Mouse (Mus musculus) heart, embryonic 13.5 days (tissue): ENCODE results near the gene Rpusd2. TPM values are rescaled to one million over a fixed set of nuclear protein-coding genes. Genes with fewer than 3 reads are reported as not detected.

Experiments used
- ATAC-seq: fragments of 200-750 bp; cut with Nextera tagmentation; 2 replicates; pipeline ENCODE4 v1.8.0; 2017; ENCODE audit warnings: moderate TSS enrichment; ENCODE audit not compliant: insufficient number of reproducible peaks, low FRiP score, low TSS enrichment; ENCODE audit errors: extremely low read depth
- H3K27ac ChIP-seq: fragments of 300-500 bp; sonication (generic); replicated peaks from 2 replicates; pipeline ENCODE4 v1.5.1; 2015; ENCODE audit warnings: moderate library complexity, mild to moderate bottlenecking, inconsistent platforms
- H3K27me3 ChIP-seq: fragments of 300-500 bp; sonication (generic); replicated peaks from 2 replicates; pipeline ENCODE4 v1.6.1; 2015; ENCODE audit warnings: mild to moderate bottlenecking, inconsistent platforms
- H3K36me3 ChIP-seq: fragments of 300-500 bp; sonication (generic); 2 replicates; pipeline ENCODE4 v1.6.1; 2015; ENCODE audit warnings: mild to moderate bottlenecking, inconsistent platforms
- H3K4me1 ChIP-seq: fragments of 300-500 bp; sonication (generic); 2 replicates; pipeline ENCODE4 v1.6.1; 2015; ENCODE audit warnings: inconsistent platforms
- H3K4me2 ChIP-seq: fragments of 300-500 bp; sonication (generic); 2 replicates; pipeline ENCODE4 v1.6.1; 2015; ENCODE audit warnings: inconsistent platforms, mild to moderate bottlenecking, moderate library complexity
- H3K4me3 ChIP-seq: fragments of 300-500 bp; sonication (generic); 2 replicates; pipeline ENCODE4 v1.5.1; 2015; ENCODE audit warnings: moderate library complexity, mild to moderate bottlenecking, inconsistent platforms
- H3K9ac ChIP-seq: fragments of 300-500 bp; sonication (generic); 2 replicates; pipeline ENCODE4 v1.6.1; 2015; ENCODE audit warnings: inconsistent platforms, mild to moderate bottlenecking, moderate library complexity
- H3K9me3 ChIP-seq: fragments of 300-500 bp; sonication (generic); 2 replicates; pipeline ENCODE4 v1.6.1; 2016; ENCODE audit warnings: inconsistent platforms
- WGBS: fragments of 180-500 bp; shearing (Covaris S2); methylation state at CpG from one replicate; pipeline ENCODE4 v1.1.7; 2015; ENCODE audit warnings: mixed read lengths; 5-methylcytosine and 5-hydroxymethylcytosine counted together
- polyA plus RNA-seq: library from polyadenylated mRNA; unstranded; fragments of >200 nt; fragmentation: Nextera tagmentation; extraction: Ambion mirVana; gene quantifications from 2 replicates; pipeline ENCODE4 v1.2.1, GENCODE M21; 2015

Rpusd2 gene
- polyA plus RNA-seq, 1 experiment from 2014 or later, result 4.1 TPM

DNA sequence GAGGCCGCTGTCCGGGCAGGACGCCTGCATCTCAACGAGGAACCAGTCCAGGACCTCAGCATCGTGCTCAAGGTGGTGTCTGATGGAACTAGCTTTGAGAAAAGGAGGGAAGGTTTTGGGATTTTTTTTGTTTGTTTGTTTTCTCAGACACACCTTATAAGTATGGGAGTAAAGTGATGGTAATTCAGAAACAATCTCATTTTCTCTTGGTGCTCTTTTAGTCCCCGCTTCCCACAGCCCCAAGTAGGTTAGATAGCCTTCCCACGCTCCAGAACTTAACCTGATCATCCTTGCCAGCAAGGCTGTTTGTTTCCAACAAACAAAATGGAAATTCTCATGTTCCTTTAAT lies 781 bp downstream of the Rpusd2 start:
- 11% methylated on average over 7 of the region's 7 CpGs for WGBS
- no peaks in the 10 kb centered on the region for H3K9me3 ChIP-seq
- peak overlapping the region; percentile 93 for H3K27ac ChIP-seq
- peaks cover 15% of the 10 kb centered on the region for H3K4me1 ChIP-seq
- peak overlapping the region; percentile 82 for H3K4me2 ChIP-seq
- peak overlapping the region; percentile 96 for H3K4me3 ChIP-seq
- peak overlapping the region; percentile 94 for H3K9ac ChIP-seq
- ATAC-seq, result no peak
- peaks cover 8% of the 10 kb centered on the region; the same call in 1 of the 2 replicates for H3K27me3 ChIP-seq
- peaks cover 27% of the 10 kb centered on the region for H3K36me3 ChIP-seq

DNA sequence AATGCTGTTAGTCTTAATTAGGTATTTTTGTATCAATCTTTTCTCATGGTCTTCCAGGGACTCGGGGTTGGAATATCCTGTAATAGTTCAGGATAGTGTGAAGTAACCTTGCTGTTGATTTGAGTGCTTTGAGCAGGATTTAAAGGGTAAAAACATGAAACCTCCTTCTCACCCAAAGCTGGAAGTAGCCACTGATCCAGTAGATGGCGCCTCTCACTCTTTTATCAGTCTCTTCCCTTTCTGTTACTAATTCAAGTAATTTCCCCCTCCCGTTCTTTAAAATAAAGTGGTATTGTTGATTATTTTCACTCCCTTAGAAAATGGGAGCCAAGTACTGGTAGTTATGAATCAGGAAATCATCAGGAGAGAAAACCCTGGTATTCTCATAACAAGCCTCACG lies 6.3 kb downstream of the Rpusd2 start:
- Histone ChIP-seq H3K4me1 (peaks cover 6% of the 10 kb centered on the region), H3K9me3 (no peaks in the 10 kb centered on the region), H3K9ac (no peak overlapping the region), H3K36me3 (peaks cover 40% of the 10 kb centered on the region), H3K27ac (no peak overlapping the region), H3K27me3 (no peaks in the 10 kb centered on the region), H3K4me2 (no peak overlapping the region), H3K4me3 (no peak overlapping the region)
- no peak for ATAC-seq
- 41% methylated on average over 4 of the region's 4 CpGs for WGBS

DNA sequence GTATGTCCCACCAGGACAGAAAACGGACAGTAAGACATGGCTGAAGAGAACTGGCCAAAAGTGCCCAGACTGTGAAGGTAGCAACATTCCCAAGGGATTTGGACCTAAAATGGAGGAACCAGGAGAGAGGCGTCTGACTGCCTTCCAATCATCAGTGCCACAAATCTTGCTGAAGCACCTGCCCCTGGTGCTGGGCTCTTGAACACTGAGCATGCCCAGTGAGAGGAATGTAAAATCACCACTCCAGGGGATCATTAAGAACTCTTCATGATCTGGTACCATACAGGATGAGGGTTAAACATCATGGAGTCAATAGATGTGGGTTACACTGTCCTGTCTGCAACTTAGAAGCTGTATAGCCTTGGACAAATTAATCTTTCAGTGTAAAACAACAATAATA lies 10.6 kb downstream of the Rpusd2 start:
- WGBS, result 72% methylated on average over 2 of the region's 2 CpGs
- H3K4me3 ChIP-seq, result no peak overlapping the region
- H3K4me2 ChIP-seq, result no peak overlapping the region
- H3K4me1 ChIP-seq, result peaks cover 16% of the 10 kb centered on the region
- ATAC-seq, result no peak
- H3K9ac ChIP-seq, result no peak overlapping the region
- H3K36me3 ChIP-seq, result peaks cover 14% of the 10 kb centered on the region
- no peak overlapping the region for H3K27ac ChIP-seq
- H3K27me3 ChIP-seq, result no peaks in the 10 kb centered on the region
- no peaks in the 10 kb centered on the region for H3K9me3 ChIP-seq

DNA sequence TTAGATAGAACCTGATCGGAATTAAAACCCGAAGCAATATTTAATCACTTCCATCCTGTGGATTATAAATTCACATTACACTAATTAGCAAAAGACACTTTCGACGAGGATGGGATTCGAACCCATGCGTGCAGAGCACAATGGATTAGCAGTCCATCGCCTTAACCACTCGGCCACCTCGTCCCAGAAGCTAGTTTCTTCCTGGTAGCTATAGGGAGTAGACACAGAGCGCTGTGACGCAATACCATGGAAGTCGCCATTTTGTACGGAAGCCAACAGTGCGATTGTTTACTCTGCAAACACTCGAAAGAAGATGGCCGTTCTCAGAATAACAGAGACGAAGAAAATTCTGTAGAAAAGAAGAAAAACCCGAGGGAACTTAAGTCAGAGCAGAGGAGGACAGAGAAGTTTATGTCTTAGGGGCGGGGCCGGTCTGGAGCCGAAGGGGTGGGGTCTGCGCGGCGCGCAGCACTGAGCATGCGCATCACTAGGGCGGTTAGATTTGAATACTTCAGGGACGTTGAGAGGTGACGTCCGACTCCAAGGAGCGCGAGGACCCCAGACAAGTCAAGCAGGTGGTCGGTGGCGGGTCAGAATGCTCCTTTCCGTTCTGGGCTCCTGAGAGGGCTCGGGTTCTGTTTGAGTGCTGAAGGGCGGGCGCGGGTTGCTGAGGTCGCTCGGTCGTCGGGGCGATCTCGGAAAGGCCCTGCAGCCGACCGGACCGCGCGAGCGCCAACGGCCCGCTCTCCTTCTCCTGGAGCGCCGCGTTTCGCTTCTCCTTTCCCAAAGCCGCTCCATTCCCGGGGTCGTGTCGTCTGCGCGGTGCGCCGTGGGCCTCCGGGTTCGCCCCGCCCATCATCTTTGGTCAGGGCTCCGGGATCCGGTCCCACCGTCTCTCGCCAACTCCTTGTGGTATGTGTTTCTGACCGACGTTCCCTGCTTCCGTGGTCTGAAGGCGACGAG lies 12.3 kb downstream of the Rpusd2 start, which contains the start of gene Knl1:
TSS of gene Knl1 (plus strand) at position 471 of the 963 bp plus-strand sequence.
- Histone ChIP-seq H3K4me1 (peaks cover 18% of the 10 kb centered on the region), H3K9ac (peak within 1 kb of the TSS; percentile 88), H3K4me2 (peak within 1 kb of the TSS; percentile 73), H3K36me3 (peaks cover 8% of the 10 kb centered on the region), H3K4me3 (peak within 1 kb of the TSS; percentile 90), H3K27me3 (no peaks in the 10 kb centered on the region), H3K27ac (peak within 1 kb of the TSS; percentile 87), H3K9me3 (no peaks in the 10 kb centered on the region)
- WGBS, result under 1% methylated on average over 77 of the region's 77 CpGs
- peak; percentile 93 for ATAC-seq

DNA sequence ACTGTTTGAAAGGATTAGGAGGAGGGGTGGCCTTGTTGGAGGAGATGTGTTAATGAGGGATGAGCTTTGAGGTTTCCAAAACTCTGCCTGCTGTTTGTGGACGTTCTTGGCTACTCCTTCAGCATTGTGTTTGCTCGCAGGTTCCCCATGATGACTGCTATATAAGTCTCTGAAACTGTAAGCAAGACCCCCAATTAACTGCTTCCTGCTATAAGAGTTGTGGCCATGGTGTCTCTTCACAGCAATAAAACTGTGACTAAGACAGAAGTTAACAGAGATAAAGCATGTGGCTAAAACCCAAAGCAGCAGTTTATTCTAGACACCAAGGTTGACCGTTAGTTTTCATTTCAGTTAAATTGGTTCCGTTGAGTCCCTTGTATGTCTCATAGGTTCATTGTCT lies 13.3 kb downstream of the Rpusd2 start:
- peak overlapping the region; percentile 90 for H3K4me3 ChIP-seq
- peak overlapping the region; percentile 87 for H3K27ac ChIP-seq
- no peaks in the 10 kb centered on the region for H3K27me3 ChIP-seq
- peaks cover 20% of the 10 kb centered on the region for H3K4me1 ChIP-seq
- 26% methylated on average over 4 of the region's 4 CpGs for WGBS
- H3K9ac ChIP-seq, result peak overlapping the region; percentile 88
- no peaks in the 10 kb centered on the region for H3K9me3 ChIP-seq
- ATAC-seq, result no peak
- H3K4me2 ChIP-seq, result peak overlapping the region; percentile 73
- no peaks in the 10 kb centered on the region for H3K36me3 ChIP-seq

DNA sequence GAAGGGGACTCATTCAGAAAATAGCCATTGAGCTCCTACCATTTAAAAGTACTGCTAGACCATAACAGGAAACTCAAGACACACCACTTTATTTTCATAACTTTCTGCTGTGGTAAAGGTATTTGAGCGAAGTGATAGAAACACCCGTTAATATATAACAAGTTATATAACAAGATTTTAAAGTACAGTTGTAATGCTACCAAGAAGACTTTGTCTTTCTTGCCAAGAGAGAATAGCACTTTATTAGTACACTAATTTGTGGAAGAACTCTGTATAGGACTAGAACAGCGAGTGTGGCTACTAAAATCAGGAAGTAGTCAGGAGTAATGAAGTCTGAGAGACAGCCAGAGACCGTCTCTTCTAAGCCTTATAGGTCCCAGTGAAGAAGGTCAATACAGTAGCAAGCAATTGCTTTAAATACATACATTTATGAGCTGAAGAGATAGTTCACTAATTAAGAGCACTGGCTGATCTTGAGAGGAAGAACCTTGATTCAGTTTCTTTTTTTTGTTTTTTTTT lies 15.6 kb downstream of the Rpusd2 start:
- H3K9me3 ChIP-seq, result no peaks in the 10 kb centered on the region
- H3K4me1 ChIP-seq, result peaks cover 20% of the 10 kb centered on the region
- no peak overlapping the region for H3K4me2 ChIP-seq
- H3K27ac ChIP-seq, result no peak overlapping the region
- 87% methylated on average over 4 of the region's 4 CpGs for WGBS
- no peak for ATAC-seq
- H3K36me3 ChIP-seq, result no peaks in the 10 kb centered on the region
- no peak overlapping the region for H3K4me3 ChIP-seq
- H3K9ac ChIP-seq, result no peak overlapping the region
- no peaks in the 10 kb centered on the region for H3K27me3 ChIP-seq

DNA sequence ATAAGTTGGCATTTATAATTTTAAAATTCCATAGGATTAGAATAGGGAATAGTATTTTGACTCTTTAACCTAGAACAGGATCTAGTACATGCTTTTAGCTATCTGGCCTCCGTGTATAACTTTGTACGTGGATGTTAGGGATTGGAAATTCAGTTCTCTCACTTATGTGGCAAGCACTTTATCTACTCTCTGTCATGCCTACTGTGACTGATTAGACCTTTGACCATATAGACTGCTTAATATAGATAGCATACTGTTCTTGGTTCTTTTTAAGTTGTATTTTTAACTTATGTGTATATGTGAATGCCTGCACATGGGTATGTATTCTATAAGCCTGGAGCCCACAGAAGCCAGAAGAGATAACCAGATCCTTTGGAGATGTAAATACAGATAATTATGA lies 25.5 kb downstream of the Rpusd2 start:
- Histone ChIP-seq H3K4me3 (no peak overlapping the region), H3K36me3 (peaks cover 50% of the 10 kb centered on the region), H3K27ac (no peak overlapping the region), H3K9me3 (no peaks in the 10 kb centered on the region), H3K4me2 (no peak overlapping the region), H3K4me1 (no peaks in the 10 kb centered on the region), H3K27me3 (no peaks in the 10 kb centered on the region), H3K9ac (no peak overlapping the region)
- 95% methylated on average over 2 of the region's 2 CpGs for WGBS
- no peak for ATAC-seq

DNA sequence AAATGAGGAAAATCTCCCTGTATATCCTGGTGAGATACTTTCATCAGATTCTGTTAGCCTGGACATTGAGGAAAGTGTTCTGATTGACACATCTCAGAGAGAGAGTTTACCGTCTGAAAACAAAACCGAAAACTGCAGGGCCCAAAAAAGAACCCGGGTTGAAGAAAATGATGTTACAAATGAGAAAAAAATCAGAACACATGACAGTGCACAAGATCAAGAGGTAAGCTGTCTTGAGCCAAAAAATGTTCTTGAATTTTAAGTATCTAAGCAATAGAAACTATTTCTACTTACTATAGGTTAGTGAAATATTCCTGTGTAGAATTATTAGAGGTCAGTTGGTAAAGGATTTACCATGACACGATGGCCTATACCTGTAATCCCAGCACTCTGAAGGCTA lies 37.8 kb downstream of the Rpusd2 start:
- no peaks in the 10 kb centered on the region for H3K27me3 ChIP-seq
- no peaks in the 10 kb centered on the region for H3K9me3 ChIP-seq
- H3K27ac ChIP-seq, result no peak overlapping the region
- no peak overlapping the region for H3K4me3 ChIP-seq
- peaks cover 72% of the 10 kb centered on the region for H3K36me3 ChIP-seq
- WGBS, result 86% methylated on average over 4 of the region's 4 CpGs
- H3K4me1 ChIP-seq, result no peaks in the 10 kb centered on the region
- no peak overlapping the region for H3K9ac ChIP-seq
- H3K4me2 ChIP-seq, result no peak overlapping the region
- ATAC-seq, result no peak

DNA sequence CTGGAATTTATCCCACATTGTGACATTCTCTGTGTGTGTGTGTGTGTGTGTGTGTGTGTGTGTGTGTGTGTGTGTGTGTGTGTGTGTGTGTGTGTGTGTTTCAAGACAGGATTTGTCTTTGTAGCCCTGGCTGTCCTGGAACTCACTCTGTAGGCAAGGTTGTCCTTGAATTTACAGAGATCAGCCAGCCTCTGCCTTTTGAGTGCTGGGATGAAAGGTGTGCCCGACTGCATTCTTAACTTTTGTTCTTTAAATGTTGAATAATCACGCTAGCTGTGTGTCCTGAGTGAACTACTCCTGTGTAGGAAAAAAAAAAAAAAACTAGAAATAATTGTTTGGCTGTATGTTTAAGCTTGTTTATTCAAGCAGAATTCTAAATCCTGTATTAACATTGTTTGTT lies 51.6 kb downstream of the Rpusd2 start:
- Histone ChIP-seq H3K4me1 (no peaks in the 10 kb centered on the region), H3K9me3 (no peaks in the 10 kb centered on the region), H3K4me3 (no peak overlapping the region), H3K9ac (no peak overlapping the region), H3K4me2 (no peak overlapping the region), H3K27me3 (no peaks in the 10 kb centered on the region), H3K36me3 (peaks cover 68% of the 10 kb centered on the region), H3K27ac (no peak overlapping the region)
- ATAC-seq, result no peak
- 92% methylated on average over 2 of the region's 2 CpGs for WGBS

Other genes starting within 250 kb of the Rpusd2 start
- gene Knstrn, start 220.8 kb upstream of the Rpusd2 start, polyA plus RNA-seq, result 100 and 115 TPM in 2 replicates
- gene Ivd, start 172.8 kb upstream of the Rpusd2 start, polyA plus RNA-seq, result 69.9 and 75.6 TPM in 2 replicates
- gene Bahd1, start 134.4 kb upstream of the Rpusd2 start, polyA plus RNA-seq, result 2.3 and 3.1 TPM in 2 replicates
- gene Chst14, start 108.3 kb upstream of the Rpusd2 start, polyA plus RNA-seq, result 19.4 and 21.6 TPM in 2 replicates
- gene Ccdc32, start 5.4 kb upstream of the Rpusd2 start, polyA plus RNA-seq, result 16.0 and 17.6 TPM in 2 replicates
- gene Knl1, start 12.3 kb downstream of the Rpusd2 start, polyA plus RNA-seq, result 31.4 and 34.7 TPM in 2 replicates
- gene Rad51, start 78.0 kb downstream of the Rpusd2 start, polyA plus RNA-seq, result 30.7 and 31.1 TPM in 2 replicates
- 23.3 and 26.6 TPM in 2 replicates for gene Rmdn3, start 122.2 kb downstream of the Rpusd2 start, polyA plus RNA-seq
- 5.3 and 7.9 TPM in 2 replicates for gene Gchfr, start 133.0 kb downstream of the Rpusd2 start, polyA plus RNA-seq
- gene Gm14137, start 139.7 kb downstream of the Rpusd2 start, polyA plus RNA-seq, result 0.37 and 0.44 TPM in 2 replicates
- 29.5 and 35.0 TPM in 2 replicates for gene Zfyve19, start 173.8 kb downstream of the Rpusd2 start, polyA plus RNA-seq
- gene Dnajc17, start 174.0 kb downstream of the Rpusd2 start, polyA plus RNA-seq, result 11.3 and 11.9 TPM in 2 replicates
- not detected in 2 replicates for gene Ppp1r14d, start 195.1 kb downstream of the Rpusd2 start, polyA plus RNA-seq
- 0.96 and 1.0 TPM in 2 replicates for gene Spint1, start 202.6 kb downstream of the Rpusd2 start, polyA plus RNA-seq
- 0.14 and 0.60 TPM in 2 replicates for gene Rhov, start 236.5 kb downstream of the Rpusd2 start, polyA plus RNA-seq